Mouse (Mus musculus): Measurements from ENCODE around the gene Midn.

The Midn gene

DNA sequence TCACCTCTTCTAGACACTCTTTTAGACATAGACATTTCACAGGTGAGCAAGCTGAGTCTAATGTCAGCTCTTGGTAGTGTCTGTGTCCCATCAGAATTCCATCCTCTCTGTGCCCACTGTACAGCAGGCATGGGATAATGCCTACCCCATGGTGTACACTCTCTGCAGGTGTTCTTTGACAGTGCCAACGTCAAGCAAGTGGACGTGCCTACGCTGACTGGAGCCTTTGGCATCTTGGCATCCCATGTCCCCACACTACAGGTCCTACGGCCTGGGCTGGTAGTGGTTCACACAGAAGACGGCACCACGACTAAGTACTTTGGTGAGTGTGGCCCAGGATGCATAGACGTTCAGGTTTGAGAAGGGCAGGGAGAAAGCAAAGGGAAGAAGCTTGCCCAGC is 4.4 kb upstream of the Midn start:
- no peak for DNase-seq (ENCODE audit: extremely low read depth, low read depth, low spot score)

DNA sequence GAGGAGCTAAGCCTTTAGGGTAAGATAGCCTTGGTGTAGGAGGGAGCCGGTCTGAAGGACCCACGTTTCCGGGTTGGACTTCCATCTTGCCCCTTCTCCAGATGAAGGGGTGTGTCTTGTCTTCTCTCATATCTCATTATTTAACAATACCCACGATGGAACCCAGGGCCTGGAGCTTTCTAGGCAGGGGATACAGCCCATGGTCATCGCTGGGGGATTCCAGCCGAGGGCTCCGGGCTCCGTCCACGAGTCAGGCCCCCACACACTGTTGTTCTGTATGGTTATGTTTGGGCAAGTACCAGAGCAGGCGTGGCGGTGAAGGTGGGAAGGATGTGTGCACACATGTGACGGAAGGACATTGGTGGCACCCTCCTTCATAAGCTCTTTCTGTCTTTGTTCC is 3.9 kb upstream of the Midn start:
- no peak for DNase-seq (ENCODE audit: extremely low read depth, low read depth, low spot score)

- no peak for DNase-seq (ENCODE audit: extremely low read depth, low read depth, low spot score)
These were observed 2.9 kb upstream of the Midn start for GRCm38 (mm10) chr10:80144864-80145838.

DNA sequence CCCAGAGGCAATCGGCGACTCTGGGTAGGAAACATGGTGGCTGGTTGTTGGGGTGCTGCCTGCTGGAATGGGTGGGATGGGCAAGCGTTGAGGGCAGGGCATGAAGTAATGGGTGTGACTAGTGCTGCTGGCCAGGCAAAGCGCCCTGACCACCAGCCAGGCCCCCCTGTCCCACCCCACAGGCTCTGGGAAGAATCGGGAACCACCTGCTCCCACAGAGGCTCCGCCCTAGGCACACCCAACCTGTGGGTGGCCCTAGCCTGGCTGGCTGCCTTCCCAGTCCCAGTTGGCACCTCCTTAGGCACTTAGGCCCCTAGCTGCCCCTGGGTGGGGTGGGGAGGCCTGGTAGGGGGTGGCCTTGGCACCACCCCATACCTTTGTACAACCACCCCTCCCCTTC is 2.2 kb upstream of the Midn start:
- DNase-seq (ENCODE audit: extremely low read depth, low read depth, low spot score) = no peak

- no peak for DNase-seq (ENCODE audit: extremely low read depth, low read depth, low spot score)
These were observed 1.5 kb upstream of the Midn start for GRCm38 (mm10) chr10:80146568-80147011.

- DNase-seq (ENCODE audit: extremely low read depth, low read depth, low spot score) = no peak
These were observed 840 bp upstream of the Midn start for GRCm38 (mm10) chr10:80147146-80147718.

GRCm38 (mm10) chr10:80148610-80149290 is 678 bp downstream of the Midn start:
- no peak for DNase-seq (ENCODE audit: extremely low read depth, low read depth, low spot score)

DNA sequence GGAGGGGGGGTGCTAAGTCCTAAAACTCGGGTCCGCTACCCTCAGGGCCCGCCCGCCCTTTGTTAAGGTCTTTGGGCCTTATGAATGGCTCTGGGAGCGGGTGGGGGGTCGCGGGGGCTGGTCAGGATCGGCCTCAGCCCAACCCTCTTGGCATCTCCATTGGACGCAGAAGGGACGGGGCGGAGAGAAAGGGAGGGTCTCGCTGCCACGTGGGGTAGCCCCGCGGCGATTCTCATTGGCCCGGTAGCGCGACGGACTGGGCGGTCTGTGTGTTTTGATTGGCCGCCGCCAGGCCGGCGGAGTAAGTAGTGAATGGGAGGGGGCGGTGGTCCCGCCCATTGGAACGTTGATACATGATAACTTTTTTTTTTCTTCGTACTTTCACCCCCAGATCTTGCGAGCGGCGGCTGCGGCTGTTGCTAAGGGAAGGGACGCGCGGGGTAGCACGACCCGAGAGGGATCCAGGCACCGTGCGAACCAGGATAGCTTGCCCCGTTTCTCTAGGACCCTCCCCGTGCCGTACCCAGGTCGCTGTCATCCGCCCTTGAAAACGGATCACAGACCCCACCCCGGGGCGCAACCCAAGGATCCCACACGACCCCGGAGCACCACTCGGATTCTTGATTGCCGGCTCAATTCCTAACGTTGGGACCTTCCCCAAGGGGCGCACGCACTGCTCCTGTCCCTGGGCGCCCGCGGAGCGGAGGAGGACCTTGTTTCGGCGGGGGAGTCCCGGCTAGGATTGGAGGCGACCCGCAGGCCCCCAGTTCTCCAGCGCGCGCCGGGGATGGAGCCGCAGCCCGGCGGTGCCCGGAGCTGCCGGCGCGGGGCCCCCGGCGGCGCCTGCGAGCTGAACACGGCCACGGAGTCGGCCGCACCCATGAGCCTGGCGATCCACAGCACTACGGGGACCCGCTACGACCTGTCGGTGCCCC is 1.5 kb downstream of the Midn start:
- no peak for DNase-seq (ENCODE audit: extremely low read depth, low read depth, low spot score)

DNA sequence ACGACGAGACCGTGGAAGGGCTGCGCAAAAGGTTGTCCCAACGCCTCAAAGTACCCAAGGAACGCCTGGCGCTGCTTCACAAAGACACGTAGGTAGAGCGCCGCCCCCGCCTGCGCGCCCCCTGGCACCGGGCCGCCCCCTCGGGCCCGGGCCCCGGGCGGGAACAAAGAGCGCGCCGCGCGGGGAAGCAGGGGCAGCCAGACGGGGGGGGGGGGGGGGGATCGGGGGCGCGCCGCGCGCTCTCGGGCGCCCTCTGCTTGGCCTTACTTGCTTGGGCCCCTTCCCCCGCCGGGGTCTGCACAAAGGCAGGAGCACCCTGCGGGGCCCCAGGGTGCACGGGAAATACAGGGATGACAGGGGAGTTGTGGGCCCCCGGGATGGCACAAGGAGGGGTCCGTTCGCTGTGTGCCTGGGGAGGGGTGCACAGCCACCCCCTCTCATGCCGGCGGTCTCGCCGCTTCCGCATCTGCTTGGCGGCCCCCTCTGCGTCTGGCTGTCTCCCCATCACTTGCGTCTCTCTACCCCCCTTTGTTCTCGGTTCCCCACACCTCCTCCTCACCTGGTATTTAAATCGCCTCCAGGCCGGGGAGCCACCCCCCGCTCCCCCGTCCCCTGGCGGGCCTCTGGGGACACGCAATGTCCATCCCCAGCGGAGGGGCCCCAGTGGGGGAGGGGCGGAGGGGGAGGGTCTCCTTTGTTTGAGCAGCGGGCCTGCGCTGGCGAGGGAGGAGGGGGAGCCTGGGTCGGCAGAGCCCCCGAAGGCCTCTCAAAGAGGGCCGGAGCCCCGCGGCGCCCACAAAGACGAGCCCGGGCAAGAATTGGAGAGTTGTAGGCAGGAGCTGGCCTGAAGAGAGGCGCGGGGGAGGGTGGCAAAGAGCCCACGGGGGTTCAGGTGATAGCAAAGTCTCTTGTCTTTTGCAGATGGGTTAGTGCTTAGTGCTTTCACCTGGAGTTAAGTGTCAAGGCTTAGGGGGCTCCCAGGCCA is 2.4 kb downstream of the Midn start:
- DNase-seq (ENCODE audit: extremely low read depth, low read depth, low spot score) = no peak

DNA sequence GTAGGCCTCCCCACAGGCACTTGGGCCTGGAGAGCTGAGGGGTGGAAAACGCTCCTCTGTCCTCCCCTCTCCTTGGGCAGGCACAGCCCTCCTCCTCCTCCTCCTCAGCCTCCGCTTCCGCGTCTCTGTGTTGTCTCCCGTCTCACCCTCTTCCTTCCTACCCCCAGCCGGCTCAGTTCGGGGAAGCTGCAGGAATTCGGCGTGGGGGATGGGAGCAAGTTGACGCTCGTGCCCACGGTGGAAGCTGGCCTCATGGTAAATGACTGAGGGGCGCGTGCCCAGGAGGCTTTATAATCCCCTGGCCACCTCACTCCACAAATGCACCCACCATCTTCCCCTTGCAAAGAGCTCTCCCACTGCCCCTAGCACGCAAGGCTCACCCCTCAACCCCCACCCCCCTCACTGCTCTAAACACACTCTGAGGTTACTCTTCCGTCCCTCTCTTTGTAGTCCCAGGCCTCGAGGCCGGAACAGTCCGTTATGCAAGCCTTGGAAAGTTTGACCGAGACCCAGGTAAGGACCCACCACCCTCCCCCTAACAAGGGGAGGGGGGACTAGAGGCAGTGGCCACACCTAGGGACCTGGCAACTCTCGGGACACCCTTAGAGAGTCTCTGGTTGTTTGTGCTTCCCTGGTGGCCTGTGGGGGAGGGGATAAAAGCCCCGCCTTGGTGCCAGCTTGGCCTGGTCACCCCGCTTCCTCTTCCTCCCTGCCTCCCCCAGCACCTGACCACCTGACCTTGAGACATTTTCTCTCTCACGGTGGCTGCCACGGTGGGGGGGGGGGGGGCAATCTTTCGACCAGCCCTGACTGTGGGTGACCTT is 3.4 kb downstream of the Midn start:
- DNase-seq (ENCODE audit: extremely low read depth, low read depth, low spot score) = no peak

DNA sequence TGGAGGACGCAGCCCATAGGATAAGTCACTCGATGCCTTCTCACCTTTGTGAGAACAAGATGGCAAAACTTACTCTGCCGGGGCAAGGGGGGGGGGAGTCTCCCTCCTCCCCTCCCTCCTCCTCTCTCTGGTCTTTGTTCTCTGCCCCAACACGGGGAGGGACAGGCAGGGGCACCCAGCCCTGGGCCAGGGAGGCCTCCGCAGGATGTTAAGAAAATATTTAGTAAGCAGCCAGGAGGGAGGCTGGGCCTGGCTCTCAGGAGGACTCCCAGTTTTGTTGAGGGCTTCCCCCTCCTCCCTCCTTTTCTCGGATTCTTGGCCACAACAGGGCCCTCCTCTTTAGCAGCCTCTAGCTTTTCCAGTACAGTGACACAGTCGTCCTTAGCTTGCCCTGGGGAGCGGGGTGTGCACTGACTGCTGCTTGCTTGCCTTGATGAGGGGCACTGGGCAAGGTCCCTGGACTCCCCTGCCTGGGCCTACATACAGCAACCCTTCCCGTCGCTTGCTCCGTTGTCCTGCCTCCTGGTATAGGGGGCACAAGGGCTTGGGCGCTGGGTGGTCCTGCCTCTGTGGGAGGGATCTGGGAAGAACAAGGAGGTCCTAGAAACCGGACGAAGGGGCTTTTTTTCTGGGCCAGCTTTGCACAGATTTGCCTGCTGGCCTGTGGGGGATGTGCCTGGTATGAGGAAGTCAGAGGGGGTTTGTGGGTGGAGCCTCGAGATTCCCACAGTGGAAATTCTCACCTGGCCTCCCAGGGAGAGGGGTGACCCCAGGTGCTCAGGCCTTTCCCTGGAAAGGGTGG is 4.2 kb downstream of the Midn start:
- DNase-seq (ENCODE audit: extremely low read depth, low read depth, low spot score) = no peak

DNA sequence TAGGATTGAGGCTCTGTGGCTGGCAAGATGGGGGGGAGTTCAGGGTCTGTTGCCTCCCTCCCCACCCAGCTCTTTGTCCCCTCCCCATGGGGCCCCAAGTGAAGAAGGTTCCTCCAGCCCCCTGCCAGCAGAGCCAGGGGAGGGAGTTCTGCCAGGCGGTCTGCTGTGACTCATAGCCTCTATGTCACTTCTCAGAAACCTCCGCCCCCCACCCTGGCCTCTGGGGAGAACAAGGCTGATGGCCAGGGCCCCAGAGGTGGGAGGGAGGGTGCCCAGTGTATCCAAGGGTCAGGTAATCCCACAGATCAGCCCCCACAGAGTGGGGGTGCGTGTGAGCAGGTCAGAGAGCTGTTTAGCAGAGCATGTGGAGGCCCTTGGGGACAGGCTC is 4.8 kb downstream of the Midn start:
- no peak for DNase-seq (ENCODE audit: extremely low read depth, low read depth, low spot score)

DNA sequence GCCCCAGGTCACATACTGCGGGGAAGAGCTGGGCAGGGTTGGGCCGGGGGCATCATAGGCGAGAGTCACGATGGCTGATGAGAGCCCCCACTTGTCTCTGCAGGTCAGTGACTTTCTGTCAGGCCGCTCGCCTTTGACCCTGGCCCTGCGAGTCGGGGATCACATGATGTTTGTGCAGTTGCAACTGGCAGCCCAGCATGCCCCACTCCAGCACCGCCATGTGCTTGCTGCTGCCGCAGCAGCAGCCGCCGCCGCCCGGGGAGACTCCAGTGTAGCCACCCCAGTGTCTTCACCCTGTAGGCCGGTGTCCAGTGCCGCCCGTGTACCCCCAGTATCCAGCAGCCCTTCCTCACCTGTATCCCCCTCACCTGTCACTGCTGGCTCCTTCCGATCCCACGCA is 5.6 kb downstream of the Midn start:
- no peak for DNase-seq (ENCODE audit: extremely low read depth, low read depth, low spot score)

- DNase-seq (ENCODE audit: extremely low read depth, low read depth, low spot score) = no peak
These were observed 6.3 kb downstream of the Midn start for GRCm38 (mm10) chr10:80154384-80154783.

DNA sequence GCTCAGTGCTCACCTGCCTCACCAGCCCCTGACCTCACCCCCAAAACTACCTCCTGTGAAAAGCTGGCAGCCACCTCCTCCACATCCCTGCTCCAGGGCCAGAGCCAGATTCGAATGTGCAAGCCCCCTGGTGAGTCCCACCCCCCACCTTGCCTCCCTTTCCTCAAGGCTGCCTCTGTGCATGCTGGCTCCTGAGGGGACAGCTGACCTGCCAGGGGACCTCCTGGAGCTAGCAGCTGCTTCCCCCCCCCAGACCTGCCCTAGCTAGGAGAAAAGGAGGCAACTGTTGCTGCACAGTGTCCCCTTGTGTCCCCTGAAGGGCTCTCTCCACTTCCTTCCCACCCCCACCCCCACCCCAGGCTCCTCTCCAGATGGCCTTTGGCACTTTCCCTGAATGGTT is 7.2 kb downstream of the Midn start:
- DNase-seq (ENCODE audit: extremely low read depth, low read depth, low spot score) = no peak

GRCm38 (mm10) chr10:80156002-80156751 is 8.1 kb downstream of the Midn start:
- no peak for DNase-seq (ENCODE audit: extremely low read depth, low read depth, low spot score)

DNA sequence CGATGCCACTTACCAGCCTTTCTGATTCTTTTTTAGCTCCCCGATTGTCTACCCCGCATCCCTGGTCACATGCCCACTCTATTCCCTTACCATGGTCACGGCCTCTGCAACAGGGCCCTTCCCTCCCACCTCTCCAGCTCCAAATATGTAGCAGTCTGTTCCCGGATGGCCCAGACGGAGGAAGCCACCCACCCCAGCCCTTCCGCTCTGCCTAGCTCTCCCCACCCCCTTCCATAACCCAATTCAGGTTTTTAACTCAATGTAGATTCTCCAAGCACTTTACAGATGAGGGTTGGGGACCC is 8.6 kb downstream of the Midn start:
- DNase-seq (ENCODE audit: extremely low read depth, low read depth, low spot score) = no peak
